Mouse (Mus musculus) neural tube, embryonic 11.5 days (tissue): ENCODE results near the gene Fermt3. TPM values are rescaled to one million over a fixed set of nuclear protein-coding genes. Genes with fewer than 3 reads are reported as not detected.

ENCODE experiments used
- ATAC-seq: fragments of 200-750 bp; cut with Nextera tagmentation; 2 replicates; pipeline ENCODE4 v1.8.0; 2017; ENCODE audit warnings: moderate number of reproducible peaks, mild to moderate bottlenecking, moderate TSS enrichment, moderate library complexity; ENCODE audit not compliant: insufficient read depth, low FRiP score, low TSS enrichment
- DNase-seq: peaks from one replicate; pipeline ENCODE4 v3.0.0-alpha.2; 2015; ENCODE audit warnings: low spot score
- H3K27ac ChIP-seq: fragments of 300-500 bp; sonication (generic); 2 replicates; pipeline ENCODE4 v1.5.1; 2014; ENCODE audit warnings: low read depth, mild to moderate bottlenecking, low read length
- H3K27me3 ChIP-seq: fragments of 300-500 bp; sonication (generic); 2 replicates; pipeline ENCODE4 v1.6.1; 2014; ENCODE audit warnings: mild to moderate bottlenecking, low read length, mixed read lengths; ENCODE audit not compliant: control insufficient read depth, insufficient read depth
- H3K36me3 ChIP-seq: fragments of 300-500 bp; sonication (generic); 2 replicates; pipeline ENCODE4 v1.6.1; 2014; ENCODE audit warnings: mild to moderate bottlenecking, low read length, moderate library complexity, mixed read lengths; ENCODE audit not compliant: control insufficient read depth, insufficient read depth
- H3K4me1 ChIP-seq: fragments of 300-500 bp; sonication (generic); 2 replicates; pipeline ENCODE4 v1.6.1; 2014; ENCODE audit warnings: low read length, mixed read lengths; ENCODE audit not compliant: control insufficient read depth, insufficient read depth
- H3K4me2 ChIP-seq: fragments of 300-500 bp; sonication (generic); 2 replicates; pipeline ENCODE4 v1.6.1; 2014; ENCODE audit warnings: low read depth, mild to moderate bottlenecking, moderate library complexity
- H3K4me3 ChIP-seq: fragments of 300-500 bp; sonication (generic); 2 replicates; pipeline ENCODE4 v1.5.1; 2014; ENCODE audit warnings: low read depth, low read length
- H3K9ac ChIP-seq: fragments of 300-500 bp; sonication (generic); 2 replicates; pipeline ENCODE4 v1.6.1; 2014; ENCODE audit warnings: mild to moderate bottlenecking, low read length
- H3K9me3 ChIP-seq: fragments of 300-500 bp; sonication (generic); 2 replicates; pipeline ENCODE4 v1.6.1; 2016; ENCODE audit warnings: low read length; ENCODE audit not compliant: control insufficient read depth
- WGBS: fragments of 180-500 bp; shearing (Covaris S2); extraction: QIAGEN DNeasy Blood & Tissue Kit; methylation state at CpG from one replicate; pipeline ENCODE4 v1.1.7; 2014; 5-methylcytosine and 5-hydroxymethylcytosine counted together
- polyA plus RNA-seq: library from polyadenylated mRNA; unstranded; fragments of >200 nt; fragmentation: Nextera tagmentation; extraction: Ambion mirVana; gene quantifications from 2 replicates; pipeline ENCODE4 v1.2.1, GENCODE M21; 2014

Gene Fermt3
- polyA plus RNA-seq, 1 experiment from 2014 or later, result 8.8 TPM

- peak overlapping the region; percentile 67 for H3K4me3 ChIP-seq
- peak overlapping the region; percentile 86 for H3K9ac ChIP-seq
- ATAC-seq (peak; percentile 87), DNase-seq (peak; percentile 99)
- no peaks in the 10 kb centered on the region for H3K9me3 ChIP-seq
- H3K36me3 ChIP-seq, result peaks cover 10% of the 10 kb centered on the region
- no peaks in the 10 kb centered on the region for H3K27me3 ChIP-seq
- H3K4me1 ChIP-seq, result peaks cover 20% of the 10 kb centered on the region
- peak overlapping the region; percentile 69 for H3K4me2 ChIP-seq
- H3K27ac ChIP-seq, result peak overlapping the region; percentile 88
- WGBS, result under 1% methylated on average over 59 of the region's 59 CpGs
These were observed 39.5 kb downstream of the Fermt3 start for GRCm38 (mm10) chr19:6979486-6980380.

- H3K9ac ChIP-seq, result peak overlapping the region; percentile 51
- peaks cover 10% of the 10 kb centered on the region for H3K36me3 ChIP-seq
- H3K4me1 ChIP-seq, result peaks cover 21% of the 10 kb centered on the region
- peak overlapping the region; percentile 69 for H3K4me2 ChIP-seq
- no peak for ATAC-seq
- WGBS, result 11% methylated on average over 11 of the region's 11 CpGs
- peak overlapping the region; percentile 39 for H3K27ac ChIP-seq
- no peaks in the 10 kb centered on the region for H3K27me3 ChIP-seq
- no peaks in the 10 kb centered on the region for H3K9me3 ChIP-seq
- peak; percentile 40 for DNase-seq
- H3K4me3 ChIP-seq, result peak overlapping the region; percentile 67
These were observed 40.2 kb downstream of the Fermt3 start for GRCm38 (mm10) chr19:6979001-6979479.

- H3K4me3 ChIP-seq, result peak overlapping the region; percentile 67
- H3K4me2 ChIP-seq, result peak overlapping the region; percentile 69
- H3K27ac ChIP-seq, result 0 out of 2 replicates have a peak overlapping the region, but pooled peaks have one; percentile 42
- H3K9me3 ChIP-seq, result no peaks in the 10 kb centered on the region
- H3K36me3 ChIP-seq, result peaks cover 10% of the 10 kb centered on the region
- H3K27me3 ChIP-seq, result no peaks in the 10 kb centered on the region
- DNase-seq (no peak), ATAC-seq (no peak)
- no peak overlapping the region for H3K9ac ChIP-seq
- 66% methylated on average over 3 of the region's 3 CpGs for WGBS
- peaks cover 25% of the 10 kb centered on the region for H3K4me1 ChIP-seq
These were observed 40.7 kb downstream of the Fermt3 start for GRCm38 (mm10) chr19:6978639-6978974.

- no peaks in the 10 kb centered on the region for H3K9me3 ChIP-seq
- peak overlapping the region; percentile 12 for H3K4me3 ChIP-seq
- DNase-seq (no peak), ATAC-seq (no peak)
- peaks cover 10% of the 10 kb centered on the region for H3K36me3 ChIP-seq
- WGBS, result 79% methylated on average over 13 of the region's 13 CpGs
- no peaks in the 10 kb centered on the region for H3K27me3 ChIP-seq
- no peak overlapping the region; the same call in 1 of the 2 replicates for H3K9ac ChIP-seq
- 0 out of 2 replicates have a peak overlapping the region, but pooled peaks have one; percentile 49 for H3K27ac ChIP-seq
- H3K4me1 ChIP-seq, result peaks cover 25% of the 10 kb centered on the region
- H3K4me2 ChIP-seq, result peak overlapping the region; percentile 11; the same call in 1 of the 2 replicates
These were observed 41.3 kb downstream of the Fermt3 start for GRCm38 (mm10) chr19:6977759-6978638.

GRCm38 (mm10) chr19:6975537-6976521 lies 43.4 kb downstream of the Fermt3 start, which contains the start of gene Plcb3:
TSS of gene Plcb3 (minus strand) at chr19:6976470.
- Histone ChIP-seq H3K9ac (peak within 1 kb of the TSS; percentile 92), H3K27ac (peak within 1 kb of the TSS; percentile 86), H3K9me3 (no peaks in the 10 kb centered on the region), H3K36me3 (peaks cover 10% of the 10 kb centered on the region), H3K4me3 (peak within 1 kb of the TSS; percentile 70), H3K4me1 (peaks cover 28% of the 10 kb centered on the region), H3K27me3 (no peaks in the 10 kb centered on the region), H3K4me2 (peak within 1 kb of the TSS; percentile 79)
- ATAC-seq (0 out of 2 replicates have a peak, but pooled peaks have one; percentile 9), DNase-seq (peak; percentile 81)
- under 1% methylated on average over 16 of the region's 16 CpGs for WGBS

- peaks cover 10% of the 10 kb centered on the region for H3K36me3 ChIP-seq
- WGBS, result under 1% methylated on average over 49 of the region's 84 CpGs
- no peaks in the 10 kb centered on the region for H3K9me3 ChIP-seq
- H3K9ac ChIP-seq, result peak within 1 kb of the TSS; percentile 92
- peaks cover 37% of the 10 kb centered on the region for H3K4me1 ChIP-seq
- no peaks in the 10 kb centered on the region for H3K27me3 ChIP-seq
- DNase-seq (peak; percentile 90), ATAC-seq (peak; percentile 62)
- peak within 1 kb of the TSS; percentile 83 for H3K4me2 ChIP-seq
- peak within 1 kb of the TSS; percentile 86 for H3K27ac ChIP-seq
- peak within 1 kb of the TSS; percentile 70 for H3K4me3 ChIP-seq
These were observed 44.8 kb downstream of the Fermt3 start, which contains the start of gene Ppp1r14b for GRCm38 (mm10) chr19:6974211-6975205. TSS of gene Ppp1r14b (plus strand) at chr19:6974968.

- DNase-seq (no peak), ATAC-seq (no peak)
- peak overlapping the region; percentile 83 for H3K4me2 ChIP-seq
- 28% methylated on average over 12 of the region's 12 CpGs for WGBS
- no peak overlapping the region for H3K27ac ChIP-seq
- H3K4me1 ChIP-seq, result peaks cover 37% of the 10 kb centered on the region
- no peaks in the 10 kb centered on the region for H3K9me3 ChIP-seq
- H3K4me3 ChIP-seq, result peak overlapping the region; percentile 70
- peaks cover 10% of the 10 kb centered on the region for H3K36me3 ChIP-seq
- H3K9ac ChIP-seq, result peak overlapping the region; percentile 92
- 0 out of 2 replicates have a peak, but pooled peaks cover 3% of the 10 kb centered on the region for H3K27me3 ChIP-seq
These were observed 45.6 kb downstream of the Fermt3 start for GRCm38 (mm10) chr19:6973581-6974190.
